Mouse (Mus musculus) megakaryocyte, embryonic 14.5 days (primary cell): ENCODE measurements around the gene Nt5c3b.

Experiments
- FLI1 ChIP-seq: IDR thresholded peaks from 2 replicates; pipeline ENCODE4 v1.6.1; 2012; ENCODE audit warnings: low read length, inconsistent platforms, mixed read lengths
- GATA1 ChIP-seq: IDR thresholded peaks from 3 replicates; pipeline ENCODE4 v1.6.1; 2012; ENCODE audit warnings: mixed read lengths, low read length, inconsistent platforms, borderline replicate concordance

- no peak for TF ChIP-seq GATA1
- TF ChIP-seq FLI1 = no peak
Measured at GRCm38 (mm10) chr11:100408076-100408834, 33.4 kb downstream of the Nt5c3b start.
